Mouse (Mus musculus): ENCODE results near the gene Shisa4. TPM values are rescaled to one million over a fixed set of nuclear protein-coding genes. Genes with fewer than 3 reads are reported as not detected.

The Shisa4 gene
- polyA plus RNA-seq, 1 experiment from 2014 or later = 75.5 TPM

- peaks cover 34% of the 10 kb centered on the region for H3K36me3 ChIP-seq
- H3K4me3 ChIP-seq = no peak overlapping the region
- peaks cover 3% of the 10 kb centered on the region for H3K4me1 ChIP-seq
- H3K9ac ChIP-seq = no peak overlapping the region
- H3K27me3 ChIP-seq (replicated peaks) = no peaks in the 10 kb centered on the region
- no peaks in the 10 kb centered on the region for H3K9me3 ChIP-seq
- ATAC-seq (ENCODE audit: low FRiP score, low read depth) = 0 out of 2 replicates have a peak, but pooled peaks have one; percentile 21
- H3K27ac ChIP-seq = no peak overlapping the region
- H3K4me2 ChIP-seq (replicated peaks) = no peak overlapping the region
- WGBS = 75% methylated on average over 15 of the region's 15 CpGs
Observed at GRCm38 (mm10) chr1:135380071-135380991, 5.3 kb upstream of the Shisa4 start.

DNA sequence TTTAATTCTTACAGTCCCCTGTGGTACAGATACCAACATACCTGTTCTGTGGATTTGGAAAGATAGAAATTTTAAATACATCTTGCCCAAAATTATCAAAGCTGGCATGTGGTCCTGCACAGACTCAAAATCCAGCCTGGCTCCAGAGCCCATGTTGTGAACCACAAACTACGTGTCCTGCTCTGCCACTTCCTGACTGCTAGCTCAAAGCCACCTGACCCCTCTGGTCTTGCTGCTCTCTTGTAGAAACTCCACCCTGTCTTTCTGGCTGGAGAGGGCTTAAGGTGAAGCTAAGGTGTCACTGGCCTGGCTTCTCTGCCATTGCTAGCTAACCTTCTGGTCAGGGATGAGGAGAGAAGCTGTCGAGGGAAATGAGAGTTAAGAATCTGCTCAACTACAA, 4.0 kb upstream of the Shisa4 start:
- H3K27ac ChIP-seq = no peak overlapping the region
- ATAC-seq (ENCODE audit: low FRiP score, low read depth) = no peak
- WGBS = 74% methylated on average over 2 of the region's 2 CpGs

GRCm38 (mm10) chr1:135378576-135378975, 3.5 kb upstream of the Shisa4 start:
- Histone ChIP-seq H3K9me3 (no peaks in the 10 kb centered on the region), H3K4me3 (no peak overlapping the region), H3K4me1 (peaks cover 12% of the 10 kb centered on the region), H3K36me3 (peaks cover 16% of the 10 kb centered on the region; the same call in 1 of the 2 replicates), H3K27ac (no peak overlapping the region), H3K27me3 (replicated peaks) (no peaks in the 10 kb centered on the region), H3K4me2 (replicated peaks) (no peak overlapping the region), H3K9ac (no peak overlapping the region)
- ATAC-seq (ENCODE audit: low FRiP score, low read depth) = no peak
- WGBS = 71% methylated on average over 9 of the region's 9 CpGs

More for the DNA sequence above, 4.0 kb upstream of the Shisa4 start:
- H3K36me3 ChIP-seq = peaks cover 21% of the 10 kb centered on the region; the same call in 1 of the 2 replicates
- H3K9me3 ChIP-seq = no peaks in the 10 kb centered on the region
- peaks cover 9% of the 10 kb centered on the region for H3K4me1 ChIP-seq
- no peak overlapping the region for H3K9ac ChIP-seq
- no peak overlapping the region for H3K4me3 ChIP-seq
- H3K27me3 ChIP-seq (replicated peaks) = no peaks in the 10 kb centered on the region
- H3K4me2 ChIP-seq (replicated peaks) = no peak overlapping the region

DNA sequence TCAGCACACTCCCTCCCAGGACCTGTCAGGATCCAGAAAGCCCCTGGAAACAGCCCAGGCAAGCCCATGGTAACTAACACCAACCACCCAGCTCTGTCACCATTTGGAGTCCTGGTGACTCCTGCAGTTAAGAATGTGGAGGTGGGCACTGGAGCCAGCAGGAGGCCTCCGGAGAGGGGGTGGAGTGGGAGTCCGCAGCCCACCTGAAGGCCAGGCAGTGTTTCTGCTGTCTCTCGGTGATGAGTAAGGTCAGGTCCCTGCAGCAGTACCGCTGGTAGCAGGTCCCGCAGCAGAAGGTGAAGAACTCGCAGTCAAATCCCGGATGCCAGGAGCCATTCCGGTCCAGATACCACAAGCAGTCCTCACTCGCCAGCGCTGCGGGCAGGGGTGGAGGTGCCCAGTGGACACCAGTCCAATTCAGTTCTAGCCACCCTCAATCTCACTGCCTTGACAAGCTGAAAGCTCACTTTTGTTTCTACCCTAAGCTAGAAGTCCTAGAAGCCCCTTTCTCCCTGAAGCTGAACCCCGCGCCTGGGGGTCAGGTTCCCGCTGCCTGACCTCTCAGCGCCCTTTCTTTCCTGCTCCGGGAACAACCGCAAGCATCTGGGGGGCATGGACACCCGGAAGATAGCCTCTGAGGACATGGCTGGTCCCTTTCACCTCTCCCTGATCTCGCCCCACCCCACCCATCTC, 716 bp downstream of the Shisa4 start:
- peak overlapping the region; percentile 62 for H3K27ac ChIP-seq
- H3K36me3 ChIP-seq = peaks cover 3% of the 10 kb centered on the region; the same call in 1 of the 2 replicates
- ATAC-seq (ENCODE audit: low FRiP score, low read depth) = peak; percentile 25
- H3K9ac ChIP-seq = peak overlapping the region; percentile 91
- no peaks in the 10 kb centered on the region for H3K27me3 ChIP-seq (replicated peaks)
- WGBS = 2% methylated on average over 19 of the region's 19 CpGs
- H3K4me3 ChIP-seq = peak overlapping the region; percentile 69
- peaks cover 34% of the 10 kb centered on the region for H3K4me1 ChIP-seq
- peak overlapping the region; percentile 67 for H3K4me2 ChIP-seq (replicated peaks)
- no peaks in the 10 kb centered on the region for H3K9me3 ChIP-seq

- peak overlapping the region; percentile 15 for H3K4me3 ChIP-seq
- no peak for ATAC-seq (ENCODE audit: low FRiP score, low read depth)
- 67% methylated on average over 4 of the region's 4 CpGs for WGBS
Observed at GRCm38 (mm10) chr1:135373171-135373677, 1.8 kb downstream of the Shisa4 start.

DNA sequence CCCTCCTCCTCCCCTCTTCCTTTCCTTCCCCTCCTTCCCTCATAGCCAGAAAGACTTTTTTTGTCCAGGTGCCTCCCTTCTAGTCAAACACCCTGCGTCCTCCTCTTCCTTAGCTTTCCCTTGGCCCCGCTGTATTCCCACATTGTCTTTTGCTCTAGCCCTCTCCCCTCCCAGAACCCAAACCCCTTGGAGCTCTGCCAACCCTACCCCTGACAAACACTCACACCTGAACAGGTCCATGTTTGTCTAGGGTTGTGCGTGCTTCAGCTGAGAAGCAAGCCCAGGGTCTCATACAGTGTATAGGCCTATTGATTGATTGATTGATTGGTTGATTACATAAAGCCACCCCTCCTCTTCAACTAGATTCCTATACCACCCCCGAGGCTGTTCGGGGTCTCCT, 5.6 kb downstream of the Shisa4 start:
- Histone ChIP-seq H3K36me3 (peaks cover 3% of the 10 kb centered on the region; the same call in 1 of the 2 replicates), H3K27ac (no peak overlapping the region), H3K4me3 (no peak overlapping the region), H3K9ac (no peak overlapping the region), H3K4me1 (peaks cover 37% of the 10 kb centered on the region), H3K9me3 (no peaks in the 10 kb centered on the region), H3K27me3 (replicated peaks) (no peaks in the 10 kb centered on the region), H3K4me2 (replicated peaks) (peak overlapping the region; percentile 81)
- ATAC-seq (ENCODE audit: low FRiP score, low read depth) = no peak
- WGBS = 81% methylated on average over 5 of the region's 5 CpGs

More at GRCm38 (mm10) chr1:135373171-135373677, 1.8 kb downstream of the Shisa4 start:
- H3K36me3 ChIP-seq = peaks cover 3% of the 10 kb centered on the region; the same call in 1 of the 2 replicates
- H3K4me2 ChIP-seq (replicated peaks) = peak overlapping the region; percentile 46
- no peak overlapping the region for H3K27ac ChIP-seq
- H3K9ac ChIP-seq = 0 out of 2 replicates have a peak overlapping the region, but pooled peaks have one; percentile 13
- no peaks in the 10 kb centered on the region for H3K9me3 ChIP-seq
- H3K4me1 ChIP-seq = peaks cover 44% of the 10 kb centered on the region
- H3K27me3 ChIP-seq (replicated peaks) = no peaks in the 10 kb centered on the region

DNA sequence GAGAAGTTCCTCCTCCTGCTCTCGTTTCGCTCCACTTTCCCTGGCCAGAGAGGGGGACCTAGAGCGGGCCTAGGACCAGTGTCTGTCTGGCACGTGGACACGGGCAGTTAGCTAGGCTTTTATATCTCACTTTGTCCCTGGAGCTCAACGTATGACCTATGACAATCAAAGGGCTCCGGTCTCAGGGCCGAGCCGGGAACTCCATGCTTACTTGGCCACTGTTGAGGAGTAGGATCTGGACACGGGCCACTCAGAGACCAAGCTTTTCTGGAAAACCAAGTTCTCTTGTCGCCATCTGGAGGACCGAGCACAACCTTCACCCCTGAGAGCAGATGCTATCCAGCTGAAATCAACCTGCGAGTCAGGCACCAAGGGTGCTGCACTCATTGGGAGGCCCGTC, 6.1 kb downstream of the Shisa4 start:
- H3K27ac ChIP-seq = no peak overlapping the region
- peak overlapping the region; percentile 56; the same call in 1 of the 2 replicates for H3K9ac ChIP-seq
- H3K9me3 ChIP-seq = no peaks in the 10 kb centered on the region
- no peaks in the 10 kb centered on the region for H3K27me3 ChIP-seq (replicated peaks)
- ATAC-seq (ENCODE audit: low FRiP score, low read depth) = peak; percentile 8; the same call in 1 of the 2 replicates
- H3K4me3 ChIP-seq = no peak overlapping the region
- 10% methylated on average over 14 of the region's 14 CpGs for WGBS
- peaks cover 3% of the 10 kb centered on the region; the same call in 1 of the 2 replicates for H3K36me3 ChIP-seq
- H3K4me1 ChIP-seq = peaks cover 35% of the 10 kb centered on the region
- H3K4me2 ChIP-seq (replicated peaks) = peak overlapping the region; percentile 81

DNA sequence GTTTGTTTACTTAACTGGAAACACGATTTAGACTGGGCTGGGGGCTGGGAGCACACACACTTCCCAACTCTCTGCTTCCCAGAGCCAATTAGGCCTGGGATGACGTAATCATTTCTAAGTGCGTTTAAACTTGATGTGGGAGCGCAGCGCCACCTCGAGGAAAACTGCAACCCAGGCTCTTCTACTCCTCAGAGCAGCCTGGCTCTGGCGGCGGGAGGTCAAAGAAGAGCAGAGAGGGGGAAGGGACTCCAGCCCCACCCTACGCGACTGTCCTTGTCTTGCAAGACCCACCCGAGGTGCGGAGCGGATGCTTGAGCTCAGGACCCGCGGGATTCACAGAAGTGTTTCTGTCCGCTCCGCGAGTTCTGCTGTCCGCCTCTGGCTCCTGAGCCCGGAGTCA, 6.8 kb downstream of the Shisa4 start:
- WGBS = 1% methylated on average over 20 of the region's 20 CpGs
- Histone ChIP-seq H3K4me2 (replicated peaks) (peak overlapping the region; percentile 81), H3K27ac (no peak overlapping the region), H3K27me3 (replicated peaks) (no peaks in the 10 kb centered on the region), H3K9ac (peak overlapping the region; percentile 56), H3K4me1 (peaks cover 29% of the 10 kb centered on the region), H3K36me3 (peaks cover 3% of the 10 kb centered on the region; the same call in 1 of the 2 replicates), H3K4me3 (peak overlapping the region; percentile 36), H3K9me3 (no peaks in the 10 kb centered on the region)
- ATAC-seq (ENCODE audit: low FRiP score, low read depth) = peak; percentile 76

- Histone ChIP-seq H3K27me3 (replicated peaks) (no peaks in the 10 kb centered on the region), H3K4me3 (no peak overlapping the region), H3K4me2 (replicated peaks) (no peak overlapping the region), H3K36me3 (peaks cover 3% of the 10 kb centered on the region; the same call in 1 of the 2 replicates), H3K4me1 (peaks cover 23% of the 10 kb centered on the region), H3K9ac (no peak overlapping the region), H3K27ac (no peak overlapping the region), H3K9me3 (no peaks in the 10 kb centered on the region)
- no peak for ATAC-seq (ENCODE audit: low FRiP score, low read depth)
- 83% methylated on average over 8 of the region's 8 CpGs for WGBS
Observed at GRCm38 (mm10) chr1:135367595-135367994, 7.4 kb downstream of the Shisa4 start.

- Histone ChIP-seq H3K9ac (no peak overlapping the region), H3K27me3 (replicated peaks) (no peaks in the 10 kb centered on the region), H3K9me3 (no peaks in the 10 kb centered on the region; the same call in 1 of the 2 replicates), H3K4me1 (peaks cover 17% of the 10 kb centered on the region), H3K36me3 (peaks cover 3% of the 10 kb centered on the region; the same call in 1 of the 2 replicates), H3K4me2 (replicated peaks) (no peak overlapping the region), H3K27ac (no peak overlapping the region), H3K4me3 (no peak overlapping the region)
- no peak for ATAC-seq (ENCODE audit: low FRiP score, low read depth)
- 83% methylated on average over 7 of the region's 7 CpGs for WGBS
Observed at GRCm38 (mm10) chr1:135367005-135367404, 8.0 kb downstream of the Shisa4 start.

GRCm38 (mm10) chr1:135366380-135366779, 8.7 kb downstream of the Shisa4 start:
- Histone ChIP-seq H3K4me2 (replicated peaks) (no peak overlapping the region), H3K36me3 (peaks cover 3% of the 10 kb centered on the region; the same call in 1 of the 2 replicates), H3K4me3 (no peak overlapping the region), H3K27ac (no peak overlapping the region), H3K27me3 (replicated peaks) (no peaks in the 10 kb centered on the region), H3K9me3 (no peaks in the 10 kb centered on the region; the same call in 1 of the 2 replicates), H3K9ac (no peak overlapping the region), H3K4me1 (peaks cover 15% of the 10 kb centered on the region)
- ATAC-seq (ENCODE audit: low FRiP score, low read depth) = no peak

DNA sequence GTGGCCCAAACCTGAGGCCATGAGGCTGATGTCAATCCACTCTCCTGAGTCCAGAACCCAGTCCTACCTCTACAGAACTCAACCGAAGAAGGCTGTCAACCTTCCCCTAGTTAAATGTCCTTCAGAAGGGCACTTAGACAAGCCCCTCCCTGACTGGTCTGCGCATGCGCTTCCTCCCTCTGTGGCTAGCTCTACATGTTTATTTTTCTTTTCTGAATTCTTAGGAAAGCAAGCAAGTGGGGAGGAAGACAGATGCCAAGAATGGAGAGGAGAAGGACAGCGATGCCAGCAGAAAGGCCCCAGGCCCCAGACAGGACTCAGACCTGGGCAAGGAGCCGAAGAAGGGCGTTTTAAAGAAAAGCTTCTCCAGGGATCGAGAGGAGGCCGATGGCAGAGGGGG, 11.6 kb downstream of the Shisa4 start:
- no peak for ATAC-seq (ENCODE audit: low FRiP score, low read depth)
- H3K4me3 ChIP-seq = no peak overlapping the region
- H3K27me3 ChIP-seq (replicated peaks) = no peaks in the 10 kb centered on the region
- H3K27ac ChIP-seq = no peak overlapping the region
- no peaks in the 10 kb centered on the region; the same call in 1 of the 2 replicates for H3K9me3 ChIP-seq
- no peak overlapping the region for H3K4me2 ChIP-seq (replicated peaks)
- no peaks in the 10 kb centered on the region for H3K36me3 ChIP-seq
- WGBS = 86% methylated on average over 8 of the region's 8 CpGs
- 0 out of 2 replicates have a peak, but pooled peaks cover 2% of the 10 kb centered on the region for H3K4me1 ChIP-seq
- H3K9ac ChIP-seq = no peak overlapping the region
